Mouse (Mus musculus) induced T-regulatory cell, adult 2 months (primary cell): ENCODE measurements at regions not wholly inside any gene's neighbourhood (a gene's known extent, or its start where the extent isn't known, plus 50 kb on each side); places are given as distances from the start of the nearest gene placed in this dataset.

ENCODE experiments used
- DNase-seq: peaks from one replicate; pipeline ENCODE4 v3.0.0-alpha.2; 2012; ENCODE audit warnings: low read depth

DNA sequence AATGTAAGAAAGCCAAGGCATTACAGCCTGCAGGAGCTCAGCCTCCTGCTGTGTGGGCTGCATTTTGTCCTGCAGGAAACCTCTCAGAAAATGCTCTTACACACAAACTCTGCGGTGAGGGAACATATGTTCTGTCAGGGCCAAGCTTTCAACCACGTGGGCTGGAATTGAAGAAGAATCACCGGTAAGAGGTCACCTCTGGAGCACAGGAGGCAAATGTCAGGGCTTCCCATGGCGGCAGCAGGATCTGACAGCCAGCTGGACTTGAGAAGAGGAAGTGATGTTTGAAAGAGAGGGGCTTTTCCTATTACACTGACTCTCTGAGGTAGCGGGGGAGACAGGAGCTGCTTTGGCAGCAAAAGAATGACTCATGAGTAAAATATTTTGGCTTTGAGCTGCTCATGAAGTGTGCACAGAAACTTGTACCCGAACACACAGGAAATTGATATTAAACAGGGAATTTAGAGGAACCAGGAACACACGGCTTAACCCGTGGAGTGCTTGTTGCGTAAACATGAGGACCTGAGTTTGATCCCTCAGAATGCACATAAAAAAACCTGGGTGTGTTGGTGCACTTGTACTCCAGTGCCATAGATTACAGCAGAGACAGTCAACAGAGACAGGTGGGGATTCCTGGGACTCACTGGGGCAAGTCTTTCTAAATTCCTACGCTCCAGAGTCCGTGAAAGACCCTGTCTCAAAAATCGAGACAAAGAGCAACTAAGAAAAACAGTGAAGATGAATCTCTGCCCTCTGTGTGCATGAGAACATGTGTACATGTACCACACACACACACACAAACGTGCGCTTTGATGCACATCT, 848.1 kb upstream of the A1bg start:
- DNase-seq: no peak

DNA sequence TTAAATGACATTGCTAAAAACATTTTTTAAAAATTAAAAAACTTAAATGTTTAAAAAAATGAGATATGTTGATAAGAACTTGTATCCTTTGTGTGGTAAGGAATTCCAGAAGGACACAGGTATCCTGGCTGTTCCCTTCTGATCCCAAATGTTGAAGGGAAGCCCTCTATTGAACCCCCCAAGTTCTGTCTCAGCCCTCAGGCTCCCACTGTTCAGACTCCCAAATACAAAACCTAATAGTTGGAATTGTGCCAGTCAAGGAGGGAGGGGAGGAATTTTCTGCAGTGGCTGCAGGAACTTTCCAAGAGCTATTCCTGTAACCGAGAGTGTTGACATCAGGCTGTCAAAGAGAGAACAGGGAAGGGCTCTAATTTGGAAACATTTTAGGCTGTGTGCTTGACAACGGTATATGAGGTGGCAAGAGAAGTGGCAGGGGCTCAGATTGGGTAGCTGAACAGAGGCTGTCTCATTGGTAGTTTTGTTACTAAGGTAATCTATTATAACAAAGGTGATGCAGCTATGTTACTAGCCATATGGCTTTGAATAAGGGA, 843.8 kb upstream of the A1bg start:
- no peak for DNase-seq

DNA sequence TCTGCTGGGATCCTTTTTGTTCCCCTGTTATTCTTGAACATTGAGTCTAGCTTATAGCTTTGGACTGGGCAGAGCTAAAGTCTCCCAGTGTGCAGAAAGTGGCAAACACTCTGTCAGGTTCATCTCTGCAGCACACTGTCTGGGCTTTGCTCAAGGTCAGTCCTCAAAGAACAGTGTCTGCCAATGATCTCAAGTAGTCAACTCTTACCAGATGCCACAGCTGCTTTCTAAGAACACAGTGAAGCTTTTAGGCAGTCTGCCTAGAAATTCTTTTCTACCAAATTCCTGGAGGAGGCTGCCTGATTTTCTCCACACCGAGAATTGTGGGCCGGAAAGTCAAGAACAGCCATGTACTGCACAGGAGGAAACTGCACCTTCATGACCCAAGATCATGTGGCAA, 831.0 kb upstream of the A1bg start:
- DNase-seq: no peak

DNA sequence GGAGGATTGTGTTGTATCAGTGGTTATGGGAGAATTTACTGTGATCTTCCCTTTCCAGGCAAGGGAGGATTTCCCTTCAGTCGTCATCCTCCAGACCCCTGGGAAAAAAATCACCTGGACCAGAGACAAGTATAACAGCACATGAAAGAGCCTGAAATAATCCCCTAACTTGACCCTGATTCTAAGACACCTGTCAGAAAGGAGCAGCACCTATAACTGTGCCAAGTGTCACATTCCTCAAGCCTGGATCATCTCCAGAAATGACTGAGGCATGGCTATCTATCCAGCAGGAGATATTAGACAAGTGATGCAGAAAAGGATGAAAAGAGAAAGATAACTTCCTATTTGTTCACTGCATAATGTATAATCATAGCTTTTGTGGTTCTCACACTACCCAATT, 800.9 kb upstream of the A1bg start:
- no peak for DNase-seq

DNA sequence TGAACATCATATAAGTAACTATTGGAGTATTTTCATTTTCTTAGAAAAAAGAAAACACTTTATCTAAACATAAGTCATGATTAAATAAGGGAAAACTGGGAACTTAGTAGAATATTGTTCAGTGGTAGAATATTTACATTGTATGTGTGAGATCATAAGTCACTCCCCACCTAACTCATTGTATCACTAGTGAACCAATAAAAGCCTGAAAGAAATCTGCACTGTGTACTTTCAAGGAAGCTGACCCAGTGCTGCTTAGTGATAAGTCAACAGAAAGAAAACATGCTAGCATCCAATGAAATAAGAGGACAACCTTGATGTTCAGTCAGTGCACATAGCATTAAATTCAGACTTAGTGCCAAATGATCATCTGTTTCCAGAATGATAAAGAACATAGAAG, 795.7 kb upstream of the A1bg start:
- DNase-seq: no peak

DNA sequence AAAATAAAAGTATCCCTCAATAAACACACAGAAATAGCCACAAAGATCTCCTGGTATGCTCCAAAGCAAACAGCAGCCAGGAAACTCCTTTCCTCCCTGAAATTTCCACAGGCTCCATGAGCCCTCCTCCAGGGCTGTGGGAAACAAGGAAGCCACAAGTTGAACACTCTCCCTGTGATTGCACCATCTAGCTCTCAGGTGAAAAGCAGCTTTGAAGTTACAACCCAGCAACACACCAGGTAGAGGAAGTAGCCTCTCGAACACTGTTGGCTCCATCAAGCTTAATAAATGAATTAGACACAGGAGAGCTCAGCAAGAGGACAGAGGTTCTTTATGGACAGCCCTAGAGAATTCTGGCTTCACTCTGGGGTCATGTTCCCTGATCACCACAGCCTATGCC, 794.4 kb upstream of the A1bg start:
- no peak for DNase-seq

DNA sequence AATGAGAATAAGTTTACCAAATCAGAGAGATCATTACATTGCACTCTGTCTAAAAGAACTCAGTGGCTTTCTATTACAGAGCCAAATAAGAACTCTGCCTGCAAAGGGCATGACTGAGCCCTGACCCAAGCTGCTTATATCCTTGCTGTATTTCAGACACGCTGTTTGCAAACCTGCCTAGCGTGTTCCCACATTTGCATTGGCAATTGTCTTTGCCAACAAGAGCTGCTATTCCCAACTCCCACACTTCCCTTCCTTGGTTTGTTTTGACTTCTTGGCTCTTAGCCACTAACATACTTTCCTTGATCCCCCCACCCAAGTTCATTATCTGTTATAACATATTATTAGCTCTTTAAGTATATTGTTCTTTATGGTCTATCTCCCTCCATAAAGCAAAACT, 791.1 kb upstream of the A1bg start:
- DNase-seq: no peak

DNA sequence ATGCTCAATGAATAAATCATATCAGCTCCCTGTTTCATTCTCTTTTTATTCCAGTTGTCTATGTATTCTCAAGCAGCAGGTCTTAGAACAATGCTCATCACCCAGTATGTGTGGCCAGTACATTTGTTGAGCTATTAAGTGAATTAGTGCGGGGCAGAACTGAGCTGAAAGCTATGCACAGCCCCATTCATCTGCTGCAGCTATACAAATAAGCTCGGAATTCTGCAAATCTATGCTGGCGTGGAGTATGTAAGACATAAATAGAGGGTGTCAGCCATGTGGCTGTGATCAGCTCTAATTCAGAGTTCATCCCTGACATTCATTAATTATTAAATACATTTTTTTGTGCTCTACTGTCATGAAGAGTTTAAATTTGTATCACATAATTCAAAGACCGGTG, 786.1 kb upstream of the A1bg start:
- no peak for DNase-seq

DNA sequence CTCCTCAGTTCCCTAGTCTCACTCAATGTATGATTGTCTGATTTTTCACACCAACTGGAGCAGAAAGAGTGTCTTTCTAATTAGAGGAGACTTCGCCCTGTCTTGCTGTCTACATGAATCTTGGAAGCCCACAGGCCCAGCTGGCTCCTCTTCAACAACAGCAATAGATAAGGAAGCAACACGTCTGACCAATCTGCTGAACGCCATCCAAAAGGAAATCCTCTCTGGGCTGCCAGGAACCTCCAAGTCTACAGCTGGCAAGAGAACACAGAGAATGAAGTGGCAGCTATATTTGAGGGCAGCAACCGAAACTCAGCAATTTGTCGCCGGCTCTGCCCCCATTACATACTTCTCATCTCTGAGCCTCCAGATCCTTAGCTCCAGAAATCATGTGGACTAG, 785.1 kb upstream of the A1bg start:
- DNase-seq: no peak

DNA sequence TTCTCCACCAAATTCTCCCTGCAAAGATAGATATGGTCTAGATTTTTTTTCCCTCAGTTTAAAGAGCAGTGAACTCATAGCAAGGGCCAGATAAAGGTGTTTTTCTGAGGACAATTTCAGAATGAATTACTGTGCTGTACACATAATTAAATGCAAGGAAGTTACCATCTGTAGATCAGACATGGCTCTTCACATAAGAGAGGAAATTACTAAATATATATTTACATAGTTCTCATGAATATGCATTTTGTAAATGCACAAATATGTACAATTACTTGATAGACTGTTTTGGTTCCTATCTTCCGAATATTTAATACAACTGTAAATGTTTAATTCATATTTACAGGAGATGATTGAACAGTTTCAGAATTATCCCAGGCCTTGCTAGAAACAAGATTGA, 769.9 kb upstream of the A1bg start:
- no peak for DNase-seq

DNA sequence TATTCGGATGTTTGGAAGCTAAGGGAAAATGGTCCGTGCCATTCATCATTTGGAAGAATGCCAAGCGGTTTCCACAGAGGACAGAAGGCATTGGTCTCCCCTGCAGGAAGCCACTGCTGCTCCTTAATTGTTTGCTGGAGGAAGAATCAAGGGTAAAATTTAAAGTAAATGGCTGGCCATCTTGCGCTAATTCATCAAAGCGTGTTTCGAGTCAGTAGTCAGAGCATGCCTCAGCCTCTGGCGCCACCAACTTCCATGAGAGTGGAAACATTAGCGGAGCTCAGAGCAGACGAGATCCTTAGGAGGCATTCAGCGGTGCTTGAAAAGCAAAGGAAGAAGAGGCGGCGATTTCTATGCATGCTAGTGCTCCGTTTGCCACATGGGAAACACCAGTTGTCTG, 767.6 kb upstream of the A1bg start:
- no peak for DNase-seq

DNA sequence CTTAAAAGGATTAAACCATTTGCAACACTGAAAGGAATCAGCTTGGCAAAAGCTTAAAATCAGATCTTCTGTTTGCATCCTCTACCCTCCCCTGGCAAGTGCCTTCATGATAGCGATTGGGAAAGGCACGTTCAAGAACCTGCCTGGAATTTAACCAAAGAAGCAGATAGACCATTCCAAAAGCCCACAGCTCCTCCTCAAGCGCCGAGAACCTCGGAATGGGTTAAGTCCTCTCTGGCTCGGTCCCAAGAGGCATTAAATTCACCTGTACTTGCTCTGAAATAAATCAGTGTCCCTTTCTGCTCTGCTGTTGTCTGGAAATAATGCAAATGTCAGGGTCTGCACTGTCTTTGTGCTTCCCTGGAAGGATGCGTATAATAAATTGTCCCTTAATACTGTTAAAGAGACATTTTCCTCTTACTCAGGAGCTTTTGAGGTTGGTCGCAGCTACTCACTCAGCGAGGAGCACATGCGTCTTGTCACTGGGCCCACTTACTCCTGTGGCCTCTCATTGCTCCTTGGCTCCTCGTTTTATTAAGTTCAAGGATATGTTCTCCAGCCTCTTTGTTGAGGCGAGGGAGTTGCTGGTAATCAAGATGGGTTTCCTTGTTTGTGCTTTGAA, 767.1 kb upstream of the A1bg start:
- no peak for DNase-seq

DNA sequence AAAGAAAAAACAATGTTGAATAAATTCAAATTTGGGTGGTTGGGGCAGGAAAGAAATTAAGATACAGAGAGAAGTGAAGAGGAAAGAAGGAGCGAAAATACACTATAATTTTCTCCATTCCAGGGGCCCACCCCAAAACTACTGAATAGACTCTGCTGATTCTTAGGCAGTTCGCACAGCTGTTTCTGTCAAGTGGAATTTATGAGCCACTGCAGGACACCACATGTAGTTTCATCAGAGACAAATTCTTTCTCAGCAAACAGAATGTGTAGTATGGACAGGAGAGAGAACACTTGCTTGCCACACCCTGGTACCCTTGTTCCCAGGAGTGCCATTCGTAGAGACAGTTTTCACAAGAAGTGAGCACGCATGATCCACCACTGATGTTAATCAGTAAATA, 760.2 kb upstream of the A1bg start:
- DNase-seq: no peak

DNA sequence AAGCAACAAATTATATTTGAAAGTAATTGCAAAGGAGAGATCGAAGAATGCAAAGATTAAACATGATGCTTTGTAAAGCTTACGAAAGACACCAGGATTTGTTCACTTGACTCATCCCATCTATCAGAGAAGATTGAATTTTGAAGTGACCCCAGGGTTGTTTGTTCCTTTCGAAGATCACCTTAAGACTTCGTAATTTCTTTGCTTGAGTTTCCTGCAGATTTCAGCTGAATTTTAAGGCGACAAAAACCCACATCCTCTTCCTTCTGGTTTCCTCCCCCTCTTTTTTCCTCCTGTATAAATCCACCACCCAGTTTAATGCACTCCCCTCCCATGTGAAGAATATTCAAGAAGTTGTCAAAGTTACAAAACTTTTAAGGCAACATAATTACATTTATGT, 747.7 kb upstream of the A1bg start:
- DNase-seq: peak; percentile 42

DNA sequence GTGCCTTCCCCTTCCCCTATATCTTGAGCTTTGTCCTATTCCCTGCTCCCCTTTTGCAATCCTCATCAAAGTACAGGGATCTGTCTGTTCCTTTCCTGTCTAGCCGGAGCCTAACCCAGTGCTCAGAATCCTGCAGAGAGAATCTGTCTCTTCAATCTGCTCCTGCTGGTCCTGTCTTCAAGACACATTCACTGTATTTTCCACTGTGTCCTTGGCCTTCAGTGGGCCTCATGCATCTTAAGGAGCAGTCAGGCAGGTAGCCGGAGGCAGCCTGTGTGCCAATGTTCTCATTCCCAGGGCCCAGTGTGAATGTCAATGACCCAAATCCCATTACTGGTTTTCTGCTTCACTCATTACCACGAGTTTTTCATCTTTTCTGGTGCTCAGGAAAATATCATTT, 737.8 kb upstream of the A1bg start:
- DNase-seq: no peak

DNA sequence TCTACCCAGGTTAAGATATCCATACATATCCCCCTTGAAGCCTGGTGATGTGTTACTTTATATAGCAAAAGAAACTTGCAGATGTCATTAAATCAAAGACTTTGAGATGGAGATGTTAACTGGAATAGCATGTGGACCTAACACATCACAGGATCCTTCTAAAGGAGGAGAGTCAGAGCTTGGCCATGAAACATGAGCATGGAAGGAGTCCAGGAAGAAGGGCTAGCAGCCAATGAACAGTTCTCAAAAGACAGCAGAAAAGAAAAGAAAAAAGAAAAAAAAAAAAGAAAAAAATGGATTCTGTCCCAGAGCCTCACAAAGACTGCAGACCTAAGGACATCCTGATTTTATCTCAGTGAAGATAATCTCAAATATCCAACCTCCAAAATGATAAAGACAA, 734.1 kb upstream of the A1bg start:
- no peak for DNase-seq

DNA sequence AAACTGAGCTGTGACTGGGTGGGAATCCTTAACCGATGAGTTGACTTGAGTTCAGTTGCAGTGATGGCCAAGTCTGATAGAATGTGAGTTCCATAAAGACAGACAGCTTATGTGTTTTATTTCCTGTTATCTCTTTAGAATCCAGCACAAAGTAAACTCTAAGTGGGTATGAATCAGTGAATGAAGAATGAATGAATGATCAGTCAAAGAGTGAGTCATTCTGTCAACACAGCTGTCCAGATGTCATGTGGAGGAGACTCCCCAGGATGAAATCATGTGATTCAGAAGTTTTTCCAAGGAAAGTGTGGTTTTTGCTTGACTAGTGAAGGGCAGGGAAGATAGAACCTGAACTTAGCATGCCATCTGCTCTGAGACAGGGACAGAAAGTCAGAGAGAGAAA, 732.0 kb upstream of the A1bg start:
- DNase-seq: no peak

DNA sequence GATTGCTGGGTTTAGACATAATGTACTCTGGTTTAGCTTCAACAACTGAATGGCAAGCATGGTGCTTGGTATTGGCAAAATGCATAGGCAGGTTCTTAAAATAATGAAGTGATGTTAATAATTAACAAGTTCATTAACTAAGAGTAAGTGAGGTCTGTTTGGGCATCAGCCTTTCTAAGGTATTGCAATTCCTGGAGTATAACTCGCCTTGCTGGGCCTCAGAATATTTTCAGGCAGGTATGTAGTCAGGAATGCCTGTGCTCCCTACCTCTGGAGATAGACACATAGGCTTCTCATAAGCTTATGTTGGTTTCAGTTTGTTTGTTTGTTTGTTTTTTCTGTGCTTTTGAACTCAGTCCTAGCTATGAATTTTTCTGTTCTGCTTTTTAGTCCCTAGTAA, 731.0 kb upstream of the A1bg start:
- no peak for DNase-seq

DNA sequence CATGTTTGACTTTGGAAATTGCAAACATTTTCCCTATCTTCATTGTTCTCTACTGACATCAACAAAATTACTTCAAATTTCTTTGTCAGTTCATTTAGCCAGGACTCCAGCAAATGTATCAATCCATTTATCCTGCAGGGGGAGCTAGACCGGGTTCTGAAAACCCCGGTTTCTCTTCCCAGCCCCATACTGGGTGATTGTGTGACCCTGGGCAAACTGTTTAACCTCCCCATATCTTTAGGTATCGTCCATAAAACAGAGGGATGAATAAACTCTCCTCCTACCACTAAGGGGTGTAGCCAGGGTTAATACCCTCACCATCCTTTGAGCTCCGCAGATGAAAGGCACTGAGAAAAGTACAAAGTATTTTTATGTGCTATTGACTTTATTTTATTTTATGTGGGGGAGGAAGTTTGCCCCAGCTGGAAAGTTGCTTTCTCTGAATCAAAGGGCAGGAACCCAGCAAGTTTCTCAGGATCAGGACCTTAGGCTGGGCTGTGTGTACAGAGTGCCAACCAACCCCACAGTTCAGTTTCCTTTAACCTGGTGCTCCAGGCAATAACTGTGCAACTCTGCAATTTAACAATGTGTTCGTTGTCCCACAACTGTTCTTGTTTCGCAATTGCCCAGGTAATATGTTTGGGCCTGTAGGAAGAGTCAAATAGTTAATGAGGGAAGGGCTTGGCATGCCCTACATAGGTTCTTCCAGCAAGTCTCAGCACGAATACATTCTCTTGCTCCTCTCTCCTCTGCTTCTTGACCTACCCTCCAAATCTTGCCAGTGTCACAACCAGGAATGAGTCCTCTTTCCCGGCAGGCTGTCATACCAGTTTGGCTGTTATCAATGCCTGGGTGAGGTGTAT, 696.1 kb upstream of the A1bg start:
- DNase-seq: peak; percentile 46

DNA sequence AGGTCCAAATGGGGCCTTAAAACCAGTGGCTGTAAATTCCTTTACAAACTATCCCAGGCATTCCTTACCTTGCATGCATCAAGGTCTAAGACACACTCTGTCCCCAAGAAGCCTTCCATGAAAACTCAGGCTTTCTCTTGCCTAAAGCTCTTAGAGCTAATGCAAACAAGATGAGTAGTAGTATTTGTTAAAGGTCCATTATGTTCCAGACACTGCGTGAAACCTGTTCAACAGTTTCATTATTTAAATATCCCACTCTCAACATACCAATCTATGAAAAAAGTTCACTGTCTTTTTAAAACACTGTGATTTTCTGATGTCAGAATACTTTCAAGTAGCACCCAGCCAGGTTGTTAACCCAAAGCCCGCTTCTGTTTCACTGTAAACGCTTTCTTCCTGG, 687.9 kb upstream of the A1bg start:
- no peak for DNase-seq

DNA sequence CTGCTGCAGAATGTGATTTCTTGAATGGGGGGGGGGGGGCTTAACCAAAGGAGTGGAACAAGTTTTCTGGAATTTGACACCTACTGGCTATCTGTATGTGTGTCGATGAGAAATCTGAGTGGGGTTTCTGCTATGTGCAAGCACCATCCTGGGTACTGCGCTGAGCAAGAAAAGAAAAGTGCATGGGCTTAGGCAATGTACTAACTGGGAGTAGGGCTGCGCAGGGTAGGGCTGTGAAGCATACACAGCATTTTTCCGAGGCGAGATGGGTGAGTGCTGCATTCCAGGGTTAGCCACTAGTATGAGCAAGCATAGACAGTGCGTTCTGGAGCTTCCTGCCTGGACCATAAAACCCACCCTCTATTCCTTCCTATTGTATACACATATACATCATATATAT, 686.8 kb upstream of the A1bg start:
- DNase-seq: no peak

DNA sequence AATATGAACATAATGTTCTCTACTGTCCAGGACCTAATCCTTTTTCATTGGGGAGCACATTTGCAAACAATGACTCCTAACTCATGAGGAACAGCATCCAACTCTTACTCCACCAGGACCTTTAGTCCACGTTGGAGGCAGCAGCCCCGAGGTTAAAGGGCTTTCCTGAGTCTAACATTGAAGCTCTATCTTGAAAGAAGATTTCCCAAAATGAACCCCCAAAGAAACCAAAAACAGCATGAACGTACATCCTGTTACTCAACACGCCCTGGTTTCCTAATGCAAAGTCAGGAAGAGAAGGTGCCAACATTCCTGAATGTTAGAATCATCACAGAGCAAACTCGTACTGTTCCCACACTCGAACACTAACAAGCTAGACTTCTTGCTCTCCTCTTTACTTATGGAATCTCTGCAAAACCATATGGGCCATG, 685.5 kb upstream of the A1bg start:
- no peak for DNase-seq

DNA sequence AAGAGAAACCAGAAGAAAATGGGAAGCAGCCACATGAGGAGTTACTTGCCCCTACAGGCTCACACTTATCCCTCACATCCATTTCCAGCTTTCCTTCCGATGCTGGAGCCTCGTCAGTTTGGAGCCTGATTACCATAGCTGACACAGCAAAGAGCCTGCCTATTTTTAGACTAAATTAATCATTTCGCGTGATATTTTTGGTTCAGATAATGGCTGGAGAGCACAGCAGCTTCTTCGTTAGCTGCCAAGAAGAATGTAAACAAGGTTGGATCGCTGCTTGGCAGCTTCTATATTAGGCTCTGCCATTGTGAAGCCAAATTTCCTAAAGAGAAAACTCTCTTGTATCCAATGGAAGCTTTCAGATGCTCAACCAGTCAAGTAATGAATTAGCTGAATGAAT, 676.9 kb upstream of the A1bg start:
- no peak for DNase-seq
